Mouse (Mus musculus) CH12.LX (cell line): ENCODE measurements around the gene Tlk2.

ENCODE experiments used
- CHD1 ChIP-seq: IDR thresholded peaks from 2 replicates; pipeline ENCODE4 v1.6.1; 2012; ENCODE audit warnings: low read depth, low read length, improper control_type of control experiment, inconsistent platforms
- CHD2 ChIP-seq: IDR thresholded peaks from 2 replicates; pipeline ENCODE4 v1.6.1; 2011; ENCODE audit warnings: low read length, improper control_type of control experiment
- CTCF ChIP-seq, 2 experiments: IDR thresholded peaks in 1 of 2; conservative IDR thresholded peaks in 1 of 2; 2 replicates each; pipeline ENCODE4 v1.5.1; 2011 to 2012; ENCODE audit warnings: low read depth in 2 of 2, low read length in 2 of 2, improper control_type of control experiment in 1 of 2, inconsistent platforms in 1 of 2, mild to moderate bottlenecking in 1 of 2, moderate library complexity in 1 of 2
- EP300 ChIP-seq: IDR thresholded peaks from 2 replicates; pipeline ENCODE4 v1.6.1; 2011; ENCODE audit warnings: low read length, improper control_type of control experiment
- ETS1 ChIP-seq: conservative IDR thresholded peaks from 2 replicates; pipeline ENCODE4 v1.6.1; 2012; ENCODE audit warnings: low read depth, mild to moderate bottlenecking, inconsistent platforms, low read length, improper control_type of control experiment, moderate library complexity
- HCFC1 ChIP-seq: IDR thresholded peaks from 2 replicates; pipeline ENCODE4 v1.6.1; 2012; ENCODE audit warnings: low read depth, mild to moderate bottlenecking, inconsistent platforms, low read length, improper control_type of control experiment
- MAZ ChIP-seq: IDR thresholded peaks from 2 replicates; pipeline ENCODE4 v1.6.1; 2012; ENCODE audit warnings: low read depth, mild to moderate bottlenecking, inconsistent platforms, low read length, improper control_type of control experiment, moderate library complexity
- MXI1 ChIP-seq: IDR thresholded peaks from 2 replicates; pipeline ENCODE4 v1.6.1; 2011; ENCODE audit warnings: mild to moderate bottlenecking, low read depth, low read length, improper control_type of control experiment
- POLR2A ChIP-seq: IDR thresholded peaks from 2 replicates; pipeline ENCODE4 v1.6.1; 2011; ENCODE audit warnings: low read depth, mild to moderate bottlenecking, improper control_type of control experiment, low read length
- USF2 ChIP-seq: conservative IDR thresholded peaks from 2 replicates; pipeline ENCODE4 v1.6.1; 2011; ENCODE audit warnings: low read depth, low read length, improper control_type of control experiment
- ZC3H11A ChIP-seq: IDR thresholded peaks from 2 replicates; pipeline ENCODE4 v1.6.1; 2012; ENCODE audit warnings: low read depth, mild to moderate bottlenecking, inconsistent platforms, low read length, improper control_type of control experiment
- ZMIZ1 ChIP-seq: IDR thresholded peaks from 2 replicates; pipeline ENCODE4 v1.6.1; 2012; ENCODE audit warnings: low read depth, mild to moderate bottlenecking, inconsistent platforms, low read length, improper control_type of control experiment
- ZNF384 ChIP-seq: IDR thresholded peaks from 2 replicates; pipeline ENCODE4 v1.6.1; 2012; ENCODE audit warnings: low read depth, low read length, improper control_type of control experiment, inconsistent platforms

- no peak for TF ChIP-seq MAZ
- TF ChIP-seq CTCF (conservative IDR thresholded peaks at IDR 0.05 in 1 of 2, IDR thresholded peaks at IDR 0.05 in 1 of 2; ENCODE audit: low read depth in 2 of 2, low read length in 2 of 2): no peak
- no peak for TF ChIP-seq CHD2
- no peak for TF ChIP-seq POLR2A
- TF ChIP-seq MXI1: no peak
- no peak for TF ChIP-seq USF2
- TF ChIP-seq ZNF384: no peak
- TF ChIP-seq ZC3H11A: no peak
- TF ChIP-seq ZMIZ1: no peak
- no peak for TF ChIP-seq ETS1
- no peak for TF ChIP-seq EP300
- TF ChIP-seq HCFC1: no peak
- TF ChIP-seq CHD1: no peak
Observed at GRCm38 (mm10) chr11:105151226-105152016, 27.2 kb upstream of the Tlk2 start.
